Mouse (Mus musculus): ENCODE measurements at regions not wholly inside any gene's neighbourhood (a gene's known extent, or its start where the extent isn't known, plus 50 kb on each side); places are given as distances from the start of the nearest gene placed in this dataset.

DNA sequence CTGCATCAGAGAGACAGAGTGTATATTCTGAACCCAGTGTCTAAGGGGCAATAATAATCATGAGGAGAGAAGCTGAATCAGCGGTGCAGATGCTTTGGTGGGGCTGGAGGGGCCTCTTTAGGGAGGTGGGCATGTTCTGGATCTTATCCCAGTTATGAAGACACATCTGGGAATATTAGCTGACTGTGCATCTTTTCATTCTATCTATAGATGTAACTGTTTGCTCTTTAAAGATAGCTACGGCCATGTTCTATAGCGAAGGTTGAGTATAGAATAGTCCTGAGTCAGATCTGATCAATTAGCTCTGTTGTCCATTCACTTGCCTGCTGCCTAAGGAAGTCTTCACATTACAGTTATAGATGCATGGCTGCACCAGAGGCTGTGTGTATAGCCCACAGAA, 104.0 kb downstream of the 2410131K14Rik start:
- Histone ChIP-seq H3K4me1 (ENCODE audit: control insufficient read depth in 1 of 2, insufficient read depth in 2 of 2, low read length in 2 of 2) (0 out of 4 replicates have a peak, but pooled peaks cover 0 to 5% of the 10 kb centered on the region in 2 experiments), H3K9me3 (replicated peaks; ENCODE audit: insufficient read depth, low read length) (no peaks in the 10 kb centered on the region), H3K4me3 (ENCODE audit: control insufficient read depth in 1 of 2, insufficient read depth in 1 of 2, low read depth in 2 of 2, low read length in 2 of 2) (no peak overlapping the region), H3K27me3 (ENCODE audit: control insufficient read depth in 1 of 2, insufficient read depth in 2 of 2, low read length in 2 of 2) (no peaks in the 10 kb centered on the region), H3K9ac (ENCODE audit: control insufficient read depth, low read depth, low read length, poor library complexity, severe bottlenecking) (no peak overlapping the region), H3K79me2 (ENCODE audit: control insufficient read depth, insufficient read depth, low read length, poor library complexity) (no peaks in the 10 kb centered on the region), H3K36me3 (ENCODE audit: control insufficient read depth in 1 of 2, insufficient read depth in 2 of 2, low read length in 2 of 2) (no peaks in the 10 kb centered on the region), H3K27ac (ENCODE audit: control insufficient read depth, low read depth, low read length) (no peak overlapping the region)
- TF ChIP-seq ELF1 (IDR thresholded peaks at IDR 0.05; ENCODE audit: low read depth, low read length) (no peak), KAT2A (conservative IDR thresholded peaks at IDR 0.05; ENCODE audit: low read depth, low read length) (no peak), E2F4 (IDR thresholded peaks at IDR 0.05; ENCODE audit: borderline replicate concordance, low read depth, low read length) (no peak), ZMIZ1 (IDR thresholded peaks at IDR 0.05; ENCODE audit: low read depth, low read length) (no peak), EP300 (IDR thresholded peaks at IDR 0.05; ENCODE audit: low read depth in 1 of 2, low read length in 2 of 2) (no peak), RCOR1 (IDR thresholded peaks at IDR 0.05; ENCODE audit: low read depth, low read length) (no peak), MYC (IDR thresholded peaks at IDR 0.05; ENCODE audit: low read depth, low read length) (no peak), NRF1 (IDR thresholded peaks at IDR 0.05; ENCODE audit: insufficient read depth, low read depth, low read length, poor library complexity, severe bottlenecking) (no peak), RAD21 (IDR thresholded peaks at IDR 0.05; ENCODE audit: low read depth, low read length) (no peak), GATA1 (IDR thresholded peaks at IDR 0.05; ENCODE audit: low read depth, low read length) (no peak), NELFE (IDR thresholded peaks at IDR 0.05; ENCODE audit: low read depth, low read length) (no peak), ETS1 (IDR thresholded peaks at IDR 0.05; ENCODE audit: low read depth, low read length) (no peak)
- no peak for DNase-seq (ENCODE audit: low read depth, low spot score)

- no peaks in the 10 kb centered on the region for H3K36me3 ChIP-seq (ENCODE audit: control insufficient read depth in 1 of 2, insufficient read depth in 2 of 2, low read length in 2 of 2)
- H3K27me3 ChIP-seq (ENCODE audit: control insufficient read depth in 1 of 2, insufficient read depth in 2 of 2, low read length in 2 of 2) = no peaks in the 10 kb centered on the region
- no peaks in the 10 kb centered on the region for H3K79me2 ChIP-seq (ENCODE audit: control insufficient read depth, insufficient read depth, low read length, poor library complexity)
- no peak overlapping the region for H3K27ac ChIP-seq (ENCODE audit: control insufficient read depth, low read depth, low read length)
- TF ChIP-seq ZNF384 (IDR thresholded peaks at IDR 0.05; ENCODE audit: low read depth, low read length) (no peak), CHD2 (IDR thresholded peaks at IDR 0.05; ENCODE audit: low read length) (no peak), POLR2A (IDR thresholded peaks at IDR 0.05; ENCODE audit: control insufficient read depth in 1 of 2, insufficient read depth in 1 of 2, low read depth in 1 of 2, low read length in 2 of 2, poor library complexity in 1 of 2) (no peak), SMC3 (IDR thresholded peaks at IDR 0.05; ENCODE audit: low read depth, low read length) (no peak), ZC3H11A (IDR thresholded peaks at IDR 0.05; ENCODE audit: low read depth, low read length) (no peak), TAL1 (IDR thresholded peaks at IDR 0.05; ENCODE audit: low read length) (no peak), POLR2AphosphoS2 (IDR thresholded peaks at IDR 0.05; ENCODE audit: low read length) (no peak), USF1 (IDR thresholded peaks at IDR 0.05; ENCODE audit: low read depth, low read length) (no peak), NRF1 (IDR thresholded peaks at IDR 0.05; ENCODE audit: insufficient read depth, low read depth, low read length, poor library complexity, severe bottlenecking) (no peak), POLR2AphosphoS5 (IDR thresholded peaks at IDR 0.05; ENCODE audit: borderline replicate concordance, low read depth, low read length) (no peak), JUND (IDR thresholded peaks at IDR 0.05; ENCODE audit: low read depth, low read length) (no peak), SIN3A (IDR thresholded peaks at IDR 0.05; ENCODE audit: low read length) (no peak), ZKSCAN1 (IDR thresholded peaks at IDR 0.05; ENCODE audit: low read depth, low read length) (no peak), CHD1 (IDR thresholded peaks at IDR 0.05; ENCODE audit: low read depth, low read length) (no peak), USF2 (IDR thresholded peaks at IDR 0.05; ENCODE audit: borderline replicate concordance in 1 of 2, insufficient read depth in 1 of 2, low read depth in 1 of 2, low read length in 2 of 2) (no peak), TBP (IDR thresholded peaks at IDR 0.05; ENCODE audit: low read depth, low read length) (no peak), MAX (IDR thresholded peaks at IDR 0.05; ENCODE audit: low read length) (no peak), ZMIZ1 (IDR thresholded peaks at IDR 0.05; ENCODE audit: low read depth, low read length) (no peak), GATA1 (IDR thresholded peaks at IDR 0.05; ENCODE audit: low read depth, low read length) (no peak), ELF1 (IDR thresholded peaks at IDR 0.05; ENCODE audit: low read depth, low read length) (no peak)
- H3K9me3 ChIP-seq (replicated peaks; ENCODE audit: insufficient read depth, low read length) = no peaks in the 10 kb centered on the region
- no peak overlapping the region for H3K4me3 ChIP-seq (ENCODE audit: control insufficient read depth in 1 of 2, insufficient read depth in 1 of 2, low read depth in 2 of 2, low read length in 2 of 2)
- no peak for DNase-seq (ENCODE audit: low read depth, low spot score)
- no peak overlapping the region for H3K9ac ChIP-seq (ENCODE audit: control insufficient read depth, low read depth, low read length, poor library complexity, severe bottlenecking)
- 0 out of 4 replicates have a peak, but pooled peaks cover 0 to 5% of the 10 kb centered on the region in 2 experiments for H3K4me1 ChIP-seq (ENCODE audit: control insufficient read depth in 1 of 2, insufficient read depth in 2 of 2, low read length in 2 of 2)
Observed at GRCm38 (mm10) chr5:118351301-118351700, 106.3 kb downstream of the 2410131K14Rik start.
